Mouse (Mus musculus) Patski (cell line): ENCODE measurements around the gene Gm28490. TPM values are rescaled to one million over a fixed set of nuclear protein-coding genes. Genes with fewer than 3 reads are reported as not detected.
"Not testable (repeated sequence)": the region's sequence is repeated elsewhere in the genome, so short reads cannot be mapped to it uniquely, and the experiment has no call there.

Experiments
- ATAC-seq: fragments of 100-300 bp; one replicate; pipeline ENCODE4 v1.8.0; 2021
- CTCF ChIA-PET: fragments of 350-600 bp; sonication (Branson Sonifier 250); formaldehyde crosslinking; loops from one replicate; lab custom pipeline; 2022; ENCODE audit warnings: inconsistent platforms; lab: Charles Lee
- POLR2A ChIA-PET: fragments of 350-600 bp; sonication (Branson Sonifier 250); formaldehyde crosslinking; loops from one replicate; lab custom pipeline; 2022; ENCODE audit warnings: antibody characterized with exemption, inconsistent platforms; lab: Charles Lee
- DNase-seq: peaks from one replicate; pipeline ENCODE4 v3.0.0-alpha.2; 2011; ENCODE audit warnings: low read depth, low spot score
- H3K27me3 ChIP-seq: fragments of 371-371 bp; one replicate; pipeline ENCODE4 v1.5.1; 2021
- in situ Hi-C: fragments of 300-500 bp; cut with MboI; formaldehyde crosslinking; loops from 3 replicates; pipeline ENCODE4 v1.11.1; 2018; ENCODE audit warnings: low pct_unique_long_range_greater_than_20kb, mixed read lengths
- polyA plus RNA-seq: library from polyadenylated mRNA; unstranded; gene quantifications from one replicate; pipeline ENCODE4 v1.2.3, GENCODE M21; 2021

Gene Gm28490
- not detected for polyA plus RNA-seq

- ATAC-seq, POLR2A ChIA-PET, DNase-seq, in situ Hi-C loops, H3K27me3 ChIP-seq, CTCF ChIA-PET: not testable (repeated sequence)
Measured at GRCm38 (mm10) chrY:31634656-31635055, at the start of gene Gm28490. TSS of gene Gm28490 (minus strand) at chrY:31634756.
